Mouse (Mus musculus) CH12.LX (cell line): ENCODE results near the gene Mtmr10. TPM values are rescaled to one million over a fixed set of nuclear protein-coding genes. Genes with fewer than 3 reads are reported as not detected.

Experiments used
- DNase-seq: peaks from one replicate; pipeline ENCODE4 v3.0.0-alpha.2; 2013; ENCODE audit errors: extremely low read depth
- H3K27ac ChIP-seq: 2 replicates; pipeline ENCODE4 v1.5.1; 2012; ENCODE audit warnings: low read depth, mild to moderate bottlenecking, control low read depth, moderate library complexity; ENCODE audit not compliant: insufficient read depth
- H3K27me3 ChIP-seq: replicated peaks from 2 replicates; pipeline ENCODE3; 2012; ENCODE audit warnings: inconsistent platforms
- H3K36me3 ChIP-seq, 2 experiments: replicated peaks in 1 of 2; 2 replicates each; pipeline versions ENCODE3 to v1.6.1; 2012; ENCODE audit warnings: inconsistent platforms in 1 of 2, low read length in 1 of 2, mild to moderate bottlenecking in 1 of 2, mixed read lengths in 1 of 2, moderate library complexity in 1 of 2; ENCODE audit not compliant: control insufficient read depth in 1 of 2, insufficient read depth in 1 of 2
- H3K4me1 ChIP-seq, 2 experiments: 2 replicates each; pipeline ENCODE4 v1.6.1; 2012; ENCODE audit warnings: inconsistent platforms in 1 of 2, moderate library complexity in 1 of 2; ENCODE audit not compliant: insufficient read depth in 2 of 2, control insufficient read depth in 1 of 2
- H3K4me2 ChIP-seq: 2 replicates; pipeline ENCODE4 v1.6.1; 2012; ENCODE audit warnings: low read depth, mild to moderate bottlenecking, control low read depth; ENCODE audit not compliant: poor library complexity, insufficient read depth, severe bottlenecking
- H3K4me3 ChIP-seq, 3 experiments: fragments of 150-350 bp in 1 of 3; sonication (generic) in 1 of 3; replicated peaks in 1 of 3; 2 replicates each; pipeline versions ENCODE3 to v1.5.1; 2011 to 2012; ENCODE audit warnings: low read depth in 2 of 3, low read length in 2 of 3, mild to moderate bottlenecking in 2 of 3, moderate library complexity in 2 of 3, control low read depth in 1 of 3, improper control_type of control experiment in 1 of 3, inconsistent platforms in 1 of 3, mixed read lengths in 1 of 3; ENCODE audit not compliant: poor library complexity in 1 of 3
- H3K79me2 ChIP-seq: replicated peaks from 2 replicates; pipeline ENCODE4 v1.6.1; 2012; ENCODE audit warnings: mild to moderate bottlenecking, moderate library complexity; ENCODE audit not compliant: control insufficient read depth, poor library complexity, insufficient read depth, severe bottlenecking; ENCODE audit errors: extremely low read depth
- H3K9ac ChIP-seq: 2 replicates; pipeline ENCODE4 v1.6.1; 2012; ENCODE audit warnings: low read depth, mild to moderate bottlenecking, control low read depth, moderate library complexity; ENCODE audit not compliant: insufficient read depth
- H3K9me3 ChIP-seq: replicated peaks from 2 replicates; pipeline ENCODE3; 2012; ENCODE audit warnings: low read length, inconsistent platforms, mixed read lengths
- BHLHE40 ChIP-seq: IDR thresholded peaks from 2 replicates; pipeline ENCODE4 v1.6.1; 2011; ENCODE audit warnings: mild to moderate bottlenecking, low read depth, low read length, improper control_type of control experiment
- CHD1 ChIP-seq: IDR thresholded peaks from 2 replicates; pipeline ENCODE4 v1.6.1; 2012; ENCODE audit warnings: low read depth, low read length, improper control_type of control experiment, inconsistent platforms
- CHD2 ChIP-seq: IDR thresholded peaks from 2 replicates; pipeline ENCODE4 v1.6.1; 2011; ENCODE audit warnings: low read length, improper control_type of control experiment
- CTCF ChIP-seq, 2 experiments: IDR thresholded peaks in 1 of 2; conservative IDR thresholded peaks in 1 of 2; 2 replicates each; pipeline ENCODE4 v1.5.1; 2011 to 2012; ENCODE audit warnings: low read depth in 2 of 2, low read length in 2 of 2, improper control_type of control experiment in 1 of 2, inconsistent platforms in 1 of 2, mild to moderate bottlenecking in 1 of 2, moderate library complexity in 1 of 2
- E2F4 ChIP-seq: IDR thresholded peaks from 2 replicates; pipeline ENCODE4 v1.6.1; 2011; ENCODE audit warnings: low read depth, low read length, improper control_type of control experiment; ENCODE audit not compliant: insufficient replicate concordance
- ELF1 ChIP-seq: IDR thresholded peaks from 2 replicates; pipeline ENCODE4 v1.6.1; 2014; ENCODE audit warnings: low read depth, mild to moderate bottlenecking, inconsistent platforms, low read length, improper control_type of control experiment
- EP300 ChIP-seq: IDR thresholded peaks from 2 replicates; pipeline ENCODE4 v1.6.1; 2011; ENCODE audit warnings: low read length, improper control_type of control experiment
- ETS1 ChIP-seq: conservative IDR thresholded peaks from 2 replicates; pipeline ENCODE4 v1.6.1; 2012; ENCODE audit warnings: low read depth, mild to moderate bottlenecking, inconsistent platforms, low read length, improper control_type of control experiment, moderate library complexity
- GABPA ChIP-seq: IDR thresholded peaks from 2 replicates; pipeline ENCODE4 v1.6.1; 2012; ENCODE audit warnings: low read depth, low read length, improper control_type of control experiment, inconsistent platforms; ENCODE audit not compliant: insufficient replicate concordance
- HCFC1 ChIP-seq: IDR thresholded peaks from 2 replicates; pipeline ENCODE4 v1.6.1; 2012; ENCODE audit warnings: low read depth, mild to moderate bottlenecking, inconsistent platforms, low read length, improper control_type of control experiment
- IRF4 ChIP-seq: IDR thresholded peaks from 2 replicates; pipeline ENCODE4 v1.6.1; 2014; ENCODE audit warnings: low read depth, mild to moderate bottlenecking, inconsistent platforms, low read length, improper control_type of control experiment
- JUN ChIP-seq: IDR thresholded peaks from 2 replicates; pipeline ENCODE4 v1.6.1; 2011; ENCODE audit warnings: low read depth, mild to moderate bottlenecking, low read length, improper control_type of control experiment, moderate library complexity; ENCODE audit not compliant: insufficient read depth
- JUND ChIP-seq: conservative IDR thresholded peaks from 2 replicates; pipeline ENCODE4 v1.6.1; 2011; ENCODE audit warnings: low read depth, low read length, improper control_type of control experiment
- KAT2A ChIP-seq: IDR thresholded peaks from 2 replicates; pipeline ENCODE4 v1.6.1; 2012; ENCODE audit warnings: low read length, improper control_type of control experiment, inconsistent platforms; ENCODE audit not compliant: insufficient replicate concordance
- MAFK ChIP-seq: IDR thresholded peaks from 2 replicates; pipeline ENCODE4 v1.6.1; 2011; ENCODE audit warnings: low read length, improper control_type of control experiment; ENCODE audit not compliant: insufficient replicate concordance
- MAX ChIP-seq: IDR thresholded peaks from 2 replicates; pipeline ENCODE4 v1.6.1; 2011; ENCODE audit warnings: low read length, improper control_type of control experiment
- MAZ ChIP-seq: IDR thresholded peaks from 2 replicates; pipeline ENCODE4 v1.6.1; 2012; ENCODE audit warnings: low read depth, mild to moderate bottlenecking, inconsistent platforms, low read length, improper control_type of control experiment, moderate library complexity
- MEF2A ChIP-seq: IDR thresholded peaks from 2 replicates; pipeline ENCODE4 v1.6.1; 2014; ENCODE audit warnings: low read depth, mild to moderate bottlenecking, inconsistent platforms, low read length, improper control_type of control experiment, borderline replicate concordance
- MXI1 ChIP-seq: IDR thresholded peaks from 2 replicates; pipeline ENCODE4 v1.6.1; 2011; ENCODE audit warnings: mild to moderate bottlenecking, low read depth, low read length, improper control_type of control experiment
- MYC ChIP-seq: IDR thresholded peaks from 2 replicates; pipeline ENCODE4 v1.6.1; 2011; ENCODE audit warnings: low read depth, mild to moderate bottlenecking, improper control_type of control experiment, low read length
- NELFE ChIP-seq: IDR thresholded peaks from 2 replicates; pipeline ENCODE4 v1.6.1; 2011; ENCODE audit warnings: low read depth, low read length, improper control_type of control experiment
- NRF1 ChIP-seq: IDR thresholded peaks from 2 replicates; pipeline ENCODE4 v1.6.1; 2014; ENCODE audit warnings: low read depth, mild to moderate bottlenecking, inconsistent platforms, low read length, improper control_type of control experiment, moderate library complexity
- PAX5 ChIP-seq: IDR thresholded peaks from 2 replicates; pipeline ENCODE4 v1.6.1; 2012; ENCODE audit warnings: low read length, inconsistent platforms, mixed read lengths
- POLR2A ChIP-seq: IDR thresholded peaks from 2 replicates; pipeline ENCODE4 v1.6.1; 2011; ENCODE audit warnings: low read depth, mild to moderate bottlenecking, improper control_type of control experiment, low read length
- POLR2AphosphoS2 ChIP-seq: IDR thresholded peaks from 2 replicates; pipeline ENCODE4 v1.6.1; 2011; ENCODE audit warnings: low read depth, low read length, improper control_type of control experiment
- RAD21 ChIP-seq: IDR thresholded peaks from 2 replicates; pipeline ENCODE4 v1.6.1; 2011; ENCODE audit warnings: low read depth, mild to moderate bottlenecking, low read length, improper control_type of control experiment, moderate library complexity
- RCOR1 ChIP-seq: conservative IDR thresholded peaks from 2 replicates; pipeline ENCODE4 v1.6.1; 2012; ENCODE audit warnings: low read depth, mild to moderate bottlenecking, inconsistent platforms, low read length, improper control_type of control experiment
- SIN3A ChIP-seq: IDR thresholded peaks from 2 replicates; pipeline ENCODE4 v1.6.1; 2012; ENCODE audit warnings: low read length, improper control_type of control experiment, inconsistent platforms
- SMC3 ChIP-seq: IDR thresholded peaks from 2 replicates; pipeline ENCODE4 v1.6.1; 2011; ENCODE audit warnings: low read depth, low read length, improper control_type of control experiment
- TBP ChIP-seq: conservative IDR thresholded peaks from 2 replicates; pipeline ENCODE4 v1.6.1; 2011; ENCODE audit warnings: low read depth, low read length, improper control_type of control experiment
- TCF12 ChIP-seq: IDR thresholded peaks from 2 replicates; pipeline ENCODE4 v1.6.1; 2014; ENCODE audit warnings: low read depth, mild to moderate bottlenecking, inconsistent platforms, low read length, improper control_type of control experiment
- UBTF ChIP-seq: IDR thresholded peaks from 2 replicates; pipeline ENCODE4 v1.6.1; 2012; ENCODE audit warnings: low read depth, mild to moderate bottlenecking, inconsistent platforms, low read length, improper control_type of control experiment, moderate library complexity
- USF1 ChIP-seq: IDR thresholded peaks from 2 replicates; pipeline ENCODE4 v1.6.1; 2014; ENCODE audit warnings: low read depth, mild to moderate bottlenecking, inconsistent platforms, low read length, improper control_type of control experiment
- USF2 ChIP-seq: conservative IDR thresholded peaks from 2 replicates; pipeline ENCODE4 v1.6.1; 2011; ENCODE audit warnings: low read depth, low read length, improper control_type of control experiment
- ZC3H11A ChIP-seq: IDR thresholded peaks from 2 replicates; pipeline ENCODE4 v1.6.1; 2012; ENCODE audit warnings: low read depth, mild to moderate bottlenecking, inconsistent platforms, low read length, improper control_type of control experiment
- ZKSCAN1 ChIP-seq: IDR thresholded peaks from 2 replicates; pipeline ENCODE4 v1.6.1; 2012; ENCODE audit warnings: low read depth, inconsistent platforms, low read length, improper control_type of control experiment, borderline replicate concordance
- ZMIZ1 ChIP-seq: IDR thresholded peaks from 2 replicates; pipeline ENCODE4 v1.6.1; 2012; ENCODE audit warnings: low read depth, mild to moderate bottlenecking, inconsistent platforms, low read length, improper control_type of control experiment
- ZNF384 ChIP-seq: IDR thresholded peaks from 2 replicates; pipeline ENCODE4 v1.6.1; 2012; ENCODE audit warnings: low read depth, low read length, improper control_type of control experiment, inconsistent platforms
- dilution Hi-C: fragments of 300-500 bp; cut with MboI; formaldehyde crosslinking; loops from 2 replicates; pipeline ENCODE4 v1.14.3; 2020; ENCODE audit warnings: low sequenced_read_pairs; ENCODE audit not compliant: extremely low pct_unique_long_range_greater_than_20kb, extremely low pct_ligation_motif_present
- in situ Hi-C: fragments of 300-500 bp; cut with MboI; formaldehyde crosslinking; loops from 3 replicates; pipeline ENCODE4 v1.14.3; 2019; ENCODE audit warnings: low sequenced_read_pairs, low pct_ligation_motif_present, low pct_unique_long_range_greater_than_20kb, mixed read lengths
- polyA plus RNA-seq: library from polyadenylated mRNA; unstranded; fragments of >175 nt; gene quantifications from 2 replicates; pipeline ENCODE4 v1.2.1, GENCODE M21; 2012; ENCODE audit warnings: low read depth; ENCODE audit not compliant: insufficient read length
- total RNA-seq, 2 experiments: library from RNA; depleted of rRNA; stranded (reverse); fragments of 300-350 nt in 1 of 2; fragments of >200 nt in 1 of 2; gene quantifications; 2 replicates each; pipeline ENCODE4 v1.2.3; 2012 to 2014

The Mtmr10 gene
- total RNA-seq (2012; rRNA removed) (1.8 and 2.5 TPM in 2 replicates), total RNA-seq (2014; rRNA removed) (1.8 and 2.1 TPM in 2 replicates), polyA plus RNA-seq (1.9 and 2.0 TPM in 2 replicates)

- Histone ChIP-seq H3K9ac (peak within 1 kb of the TSS; percentile 70), H3K4me3 (peak within 1 kb of the TSS; percentile 60 to 79 (median 74)), H3K36me3 (peaks cover 0 to 13% of the 10 kb centered on the region in 2 experiments), H3K4me1 (peaks cover 5 to 22% of the 10 kb centered on the region in 2 experiments; a peak in 3 of 4 replicates), H3K9me3 (no peaks in the 10 kb centered on the region)
- dilution Hi-C loops (no loop called here), in situ Hi-C loops (no loop called here)
- no peak; the same call in 1 of the 2 replicates for TF ChIP-seq NELFE
- peak; percentile 85 for TF ChIP-seq HCFC1
- TF ChIP-seq IRF4, result peak; percentile 64; the same call in 1 of the 2 replicates
- no peak for TF ChIP-seq ETS1
- TF ChIP-seq RCOR1, result no peak
- TF ChIP-seq UBTF, result peak; percentile 64; the same call in 1 of the 2 replicates
- TF ChIP-seq MYC, result peak; percentile 33; the same call in 1 of the 2 replicates
- no peak for TF ChIP-seq JUN
- peak; percentile 59 for TF ChIP-seq TCF12
- no peak for TF ChIP-seq TBP
- TF ChIP-seq MAFK, result no peak
- TF ChIP-seq CTCF (conservative IDR thresholded peaks at IDR 0.05 in 1 of 2, IDR thresholded peaks at IDR 0.05 in 1 of 2; ENCODE audit: low read depth in 2 of 2, low read length in 2 of 2), result peak in 1 of 2 experiments; percentile 51; a peak in 2 of 4 replicates
- no peak for TF ChIP-seq PAX5
- no peak for TF ChIP-seq EP300
- peak; percentile 21; the same call in 1 of the 2 replicates for TF ChIP-seq BHLHE40
- peak; percentile 78 for TF ChIP-seq POLR2A
- TF ChIP-seq SIN3A, result peak; percentile 80
- no peak; the same call in 1 of the 2 replicates for TF ChIP-seq SMC3
- no peak for TF ChIP-seq JUND
- no peak for TF ChIP-seq ZKSCAN1
- TF ChIP-seq MAZ, result no peak
- TF ChIP-seq MAX, result peak; percentile 85
- peak; percentile 12; the same call in 1 of the 2 replicates for TF ChIP-seq ZMIZ1
- peak; percentile 95 for TF ChIP-seq ELF1
- peak; percentile 38; the same call in 1 of the 2 replicates for TF ChIP-seq MEF2A
- TF ChIP-seq ZC3H11A, result no peak
- TF ChIP-seq CHD2, result no peak
- peak; percentile 64; the same call in 1 of the 2 replicates for TF ChIP-seq KAT2A
- peak; percentile 63; the same call in 1 of the 2 replicates for TF ChIP-seq MXI1
- TF ChIP-seq USF2, result no peak
- peak; percentile 62; the same call in 1 of the 2 replicates for TF ChIP-seq NRF1
- no peak; the same call in 1 of the 2 replicates for TF ChIP-seq GABPA
- no peak for TF ChIP-seq POLR2AphosphoS2
- TF ChIP-seq RAD21, result peak; percentile 2
- no peak for TF ChIP-seq ZNF384
- no peak for TF ChIP-seq E2F4
- TF ChIP-seq USF1, result no peak
- TF ChIP-seq CHD1, result no peak
- TF ChIP-seq, all 38 proteins: peak for 17
- no peak within 1 kb of the TSS; the same call in 1 of the 2 replicates for H3K27ac ChIP-seq
- H3K79me2 ChIP-seq, result no peaks in the 10 kb centered on the region
- DNase-seq, result peak; percentile 96
- no peaks in the 10 kb centered on the region for H3K27me3 ChIP-seq
- peak within 1 kb of the TSS; percentile 66 for H3K4me2 ChIP-seq
Measured at GRCm38 (mm10) chr7:64287414-64288091, at the start of gene Mtmr10. Mtmr10 (plus strand) TSS chr7:64287653.
